Mouse (Mus musculus) layer of hippocampus, adult 9-11 months (tissue): Measurements from ENCODE around the gene Trmt5.

Experiments used
- DNase-seq: peaks from one replicate; pipeline ENCODE4 v3.0.0; 2022

Trmt5 gene

DNA sequence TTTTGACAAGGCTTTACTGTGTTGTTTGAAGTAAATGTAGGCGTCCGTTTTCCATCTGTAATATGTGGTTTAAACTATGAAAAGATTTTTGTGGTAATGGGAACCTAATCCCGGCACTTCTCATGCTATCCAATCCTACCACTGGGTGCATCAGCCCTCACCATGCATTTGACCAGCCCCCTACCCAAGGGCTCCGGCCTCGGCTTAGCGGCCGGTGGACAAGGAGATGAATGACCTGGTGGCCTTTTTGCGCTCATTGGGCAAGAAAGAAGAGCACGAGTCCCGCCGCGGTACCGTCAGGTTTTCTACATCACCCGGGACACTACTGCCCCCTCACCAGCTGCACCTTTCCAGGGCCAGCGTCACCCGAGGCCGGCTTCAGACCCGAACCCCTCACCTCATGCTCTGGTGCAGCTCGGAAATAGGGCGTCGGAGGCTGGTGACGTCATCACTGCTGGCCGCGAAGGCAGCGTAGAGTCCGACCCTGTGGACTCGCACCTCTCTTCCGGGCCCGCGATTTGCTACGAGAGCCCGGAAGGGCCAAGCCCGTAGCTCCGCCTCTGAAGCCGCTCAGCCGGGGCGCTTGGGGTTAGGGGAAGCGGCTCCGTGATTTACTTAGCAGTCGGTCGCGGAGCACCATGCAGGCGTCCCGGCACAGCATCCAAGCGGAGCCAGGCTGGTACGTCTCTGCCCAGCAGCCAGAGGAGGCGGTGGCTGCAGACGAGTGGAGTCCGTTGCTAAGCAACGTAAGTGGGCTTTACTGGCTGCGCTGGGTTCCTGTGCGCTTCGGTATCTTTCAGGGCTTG lies at the start of gene Trmt5, which contains the start of gene Slc38a6:
Gene Trmt5 (minus strand): TSS at position 424 of the 806 bp plus-strand sequence.
Gene Slc38a6 (plus strand): TSS at position 493 of the 806 bp plus-strand sequence.
- peak; percentile 94 for DNase-seq

DNA sequence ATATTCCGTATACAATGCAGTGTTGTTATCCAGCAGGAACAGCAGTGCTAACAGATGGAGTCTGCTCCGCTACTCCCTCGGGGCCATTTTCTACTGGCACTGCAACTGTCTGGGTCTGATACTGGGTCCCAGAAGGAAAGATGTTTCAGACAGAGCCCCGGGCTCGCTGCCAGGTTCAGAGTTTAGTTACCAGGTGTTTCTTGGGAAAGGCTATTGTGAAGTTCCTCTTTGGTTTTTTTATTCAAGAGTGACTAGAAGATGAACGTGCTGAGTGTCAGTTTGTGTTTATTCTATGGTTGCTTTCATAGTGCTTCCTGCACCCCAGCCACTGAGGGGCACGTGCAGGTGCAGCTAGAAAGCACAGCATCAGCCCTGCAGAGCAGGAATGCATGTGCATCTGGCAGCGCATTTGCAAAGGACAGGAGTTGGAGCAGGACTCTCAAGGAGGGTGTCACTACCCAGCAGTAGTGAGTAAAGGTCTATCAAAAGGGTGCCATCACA lies 47.6 kb upstream of the Trmt5 start:
- DNase-seq, result no peak

DNA sequence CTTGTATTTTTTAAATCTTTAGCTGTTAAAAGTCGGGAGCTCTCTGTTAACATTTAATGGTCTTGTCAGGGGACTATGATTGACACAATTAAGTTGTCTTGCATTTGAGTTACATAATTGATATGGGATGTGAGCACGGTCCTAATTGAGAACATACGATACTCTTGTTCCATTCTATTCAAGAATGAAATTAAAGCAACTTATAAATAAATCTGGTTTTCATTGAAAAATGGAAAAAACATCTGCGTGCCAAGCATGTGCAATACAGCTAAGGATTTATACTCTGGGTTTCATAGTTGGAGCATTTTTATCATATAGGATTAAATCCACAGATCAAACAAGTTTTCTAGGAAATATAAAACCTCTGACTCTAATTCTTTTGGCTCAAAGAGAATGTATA lies 46.2 kb upstream of the Trmt5 start:
- DNase-seq, result no peak

GRCm38 (mm10) chr12:73330236-73330635 lies 43.7 kb upstream of the Trmt5 start:
- no peak for DNase-seq

- DNase-seq, result no peak
These were observed 42.1 kb upstream of the Trmt5 start for GRCm38 (mm10) chr12:73328448-73329167.

DNA sequence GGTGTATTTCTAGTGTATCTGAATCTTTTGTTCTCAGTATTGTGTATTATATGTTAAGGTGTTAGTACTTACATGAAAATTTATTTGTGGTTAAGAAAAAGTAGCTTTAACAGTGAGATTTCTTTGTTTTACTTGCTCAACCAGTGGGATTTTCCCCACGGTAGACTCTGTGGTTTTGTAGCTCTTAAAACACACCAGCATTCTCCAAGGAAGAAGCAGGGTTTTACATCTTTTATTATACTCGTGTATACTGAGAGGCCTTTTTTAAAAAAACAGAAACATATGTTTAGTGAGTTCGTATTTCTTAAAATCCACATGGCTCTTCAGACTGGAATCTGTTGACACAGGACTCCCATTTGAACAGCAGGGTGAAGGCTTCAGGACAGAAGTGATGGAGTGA lies 40.9 kb upstream of the Trmt5 start:
- no peak for DNase-seq

GRCm38 (mm10) chr12:73325617-73326016 lies 39.1 kb upstream of the Trmt5 start:
- DNase-seq, result no peak

GRCm38 (mm10) chr12:73325181-73325580 lies 38.7 kb upstream of the Trmt5 start:
- no peak for DNase-seq

GRCm38 (mm10) chr12:73324742-73325141 lies 38.2 kb upstream of the Trmt5 start:
- no peak for DNase-seq

DNA sequence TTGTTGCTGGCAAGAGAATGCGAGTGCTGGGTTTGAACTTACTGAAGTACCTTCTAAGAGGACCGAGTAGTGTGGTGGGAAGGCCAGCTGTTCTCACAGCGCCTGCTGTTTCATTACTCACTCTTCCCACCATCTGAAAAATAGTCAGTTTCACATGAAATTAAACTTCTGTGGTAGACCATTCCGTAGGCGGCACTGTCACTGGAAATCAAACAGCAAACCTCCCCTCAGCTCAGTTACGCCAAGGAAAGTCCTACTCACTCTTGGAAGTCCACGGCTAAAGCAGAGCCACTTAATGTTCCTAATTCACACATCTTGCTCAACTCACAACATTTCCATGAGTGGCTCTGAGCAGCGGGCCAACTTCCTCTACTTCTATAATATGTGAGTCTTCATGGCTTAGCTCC lies 37.7 kb upstream of the Trmt5 start:
- peak; percentile 20 for DNase-seq

DNA sequence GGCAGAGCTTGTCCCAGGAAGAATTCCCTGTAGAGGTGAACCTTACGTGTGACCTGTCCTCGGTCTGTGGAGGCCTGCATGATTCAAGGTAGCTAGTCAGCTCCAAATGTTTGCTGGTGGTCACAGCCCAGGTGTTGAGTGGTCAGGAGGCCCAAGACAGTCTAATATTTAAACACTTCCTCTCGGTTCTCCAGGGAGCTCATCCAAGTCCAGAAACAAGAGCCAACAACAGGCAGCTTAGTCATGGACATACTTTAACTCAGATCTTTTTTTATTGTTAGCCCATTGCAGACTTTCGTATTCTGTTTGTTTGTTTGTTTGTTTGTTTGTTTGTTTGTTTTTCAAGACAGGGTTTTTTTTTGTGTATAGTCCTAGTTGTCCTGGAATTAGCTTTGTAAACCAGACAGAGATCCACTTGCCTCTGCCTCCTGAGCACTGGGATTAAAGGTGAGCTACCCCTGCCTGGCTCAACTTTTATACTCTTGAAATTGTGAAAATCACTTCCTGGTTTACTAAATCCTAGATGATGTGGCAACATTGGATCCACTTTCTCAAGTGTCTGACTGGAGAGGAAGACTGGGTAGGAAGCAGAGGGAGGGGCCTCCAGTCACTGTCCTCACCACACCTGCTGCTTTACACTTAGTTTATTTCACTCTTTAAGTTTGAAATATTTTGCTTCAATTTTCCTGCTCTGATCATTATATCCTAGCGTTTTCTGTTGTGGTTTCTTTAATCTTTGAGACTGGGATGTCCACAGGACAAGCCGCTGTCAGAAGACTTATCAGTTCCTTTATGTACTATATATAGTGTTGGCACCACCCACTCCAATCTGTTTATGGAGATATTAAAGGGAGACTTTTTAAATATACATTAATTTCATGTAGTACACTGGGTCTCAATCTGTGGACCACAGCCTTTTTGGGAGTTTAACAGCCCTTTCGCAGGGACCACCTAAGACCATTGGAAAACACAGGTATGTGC lies 31.5 kb upstream of the Trmt5 start:
- no peak for DNase-seq

GRCm38 (mm10) chr12:73308711-73309110 lies 22.2 kb upstream of the Trmt5 start:
- DNase-seq, result no peak

- no peak for DNase-seq
These were observed 21.2 kb upstream of the Trmt5 start for GRCm38 (mm10) chr12:73307750-73308149.

DNA sequence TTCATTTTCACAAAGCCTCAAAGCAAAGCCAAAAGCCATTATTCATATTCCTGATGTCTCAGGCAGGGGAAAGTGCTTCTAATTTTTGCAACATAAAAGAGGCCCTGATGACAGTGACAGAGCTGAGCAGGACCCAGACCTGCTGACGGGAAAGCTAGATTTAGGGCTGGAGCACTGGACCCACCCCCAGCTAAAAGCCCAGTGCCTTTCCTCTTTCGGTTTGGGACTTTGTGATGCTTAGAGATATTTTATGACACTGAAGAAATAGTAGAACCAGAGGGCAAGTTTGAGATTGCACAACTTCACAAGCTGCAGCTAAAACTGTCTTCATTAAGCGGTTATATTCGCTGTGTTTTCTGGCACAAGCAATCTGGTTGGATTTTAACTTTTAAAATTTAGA lies 18.1 kb upstream of the Trmt5 start:
- no peak for DNase-seq

DNA sequence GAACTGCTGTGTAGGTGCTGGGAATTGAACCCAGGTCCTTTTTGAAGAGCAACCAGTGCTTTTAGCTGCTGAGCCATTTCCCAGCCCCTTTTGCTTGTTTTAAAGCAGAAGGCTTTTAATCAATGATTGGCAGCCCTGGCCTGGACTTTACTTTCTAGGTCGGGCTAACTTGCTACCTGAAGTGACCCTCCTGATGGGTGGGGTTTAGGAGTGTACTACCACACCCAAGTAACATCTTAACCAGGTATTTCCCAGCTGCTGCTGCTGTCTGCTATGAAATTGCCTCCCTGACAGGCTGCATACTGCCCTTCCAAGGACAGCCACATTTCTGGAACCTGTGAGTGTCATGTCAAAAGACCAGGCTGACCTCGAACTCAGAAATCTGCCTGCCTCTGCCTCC lies 14.0 kb upstream of the Trmt5 start:
- no peak for DNase-seq

DNA sequence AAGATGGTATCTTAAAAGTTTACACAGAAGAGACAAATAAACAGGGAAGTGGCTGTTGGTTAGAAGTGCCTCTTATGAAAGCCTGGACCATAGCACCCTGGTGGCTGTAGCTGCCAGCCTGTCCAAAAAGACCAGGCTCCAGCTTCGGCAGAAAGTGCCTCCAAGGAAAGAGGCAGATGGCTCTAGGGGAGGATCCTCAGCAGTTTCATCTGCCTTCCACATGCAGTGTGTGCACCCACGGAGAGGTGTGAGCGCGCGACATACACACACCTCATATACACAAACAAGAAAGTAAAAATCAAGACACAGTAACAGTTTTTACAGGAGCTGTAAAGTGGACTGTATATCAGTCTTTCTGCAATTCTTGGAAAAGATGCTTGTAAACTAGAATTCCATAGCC lies 12.1 kb upstream of the Trmt5 start:
- no peak for DNase-seq

GRCm38 (mm10) chr12:73295505-73296140 lies 9.1 kb upstream of the Trmt5 start:
- DNase-seq, result no peak

- no peak for DNase-seq
These were observed 8.4 kb upstream of the Trmt5 start for GRCm38 (mm10) chr12:73294884-73295283.

GRCm38 (mm10) chr12:73288626-73289025 lies 2.1 kb upstream of the Trmt5 start:
- no peak for DNase-seq

DNA sequence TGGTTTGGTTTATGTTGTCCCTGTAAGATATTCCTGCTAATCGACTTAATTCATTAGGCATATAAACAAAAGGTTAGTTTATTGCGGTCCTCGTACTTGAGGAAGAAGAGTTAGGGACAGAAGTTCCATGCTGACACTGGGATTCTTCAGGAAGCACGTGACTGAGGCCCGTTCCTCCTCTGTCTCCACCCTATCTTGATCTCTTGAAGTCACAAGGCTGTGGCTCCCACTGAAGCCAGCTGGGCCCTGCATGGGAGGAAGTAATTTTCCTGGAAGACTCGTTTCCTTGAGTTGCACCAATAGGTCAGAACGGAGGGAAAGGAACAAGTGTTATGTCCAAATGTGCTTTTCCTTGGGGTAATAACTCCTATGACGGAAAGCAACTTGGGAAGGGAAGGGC lies 1.1 kb upstream of the Trmt5 start:
- peak; percentile 19 for DNase-seq

GRCm38 (mm10) chr12:73274921-73275320 lies 11.6 kb downstream of the Trmt5 start:
- no peak for DNase-seq

DNA sequence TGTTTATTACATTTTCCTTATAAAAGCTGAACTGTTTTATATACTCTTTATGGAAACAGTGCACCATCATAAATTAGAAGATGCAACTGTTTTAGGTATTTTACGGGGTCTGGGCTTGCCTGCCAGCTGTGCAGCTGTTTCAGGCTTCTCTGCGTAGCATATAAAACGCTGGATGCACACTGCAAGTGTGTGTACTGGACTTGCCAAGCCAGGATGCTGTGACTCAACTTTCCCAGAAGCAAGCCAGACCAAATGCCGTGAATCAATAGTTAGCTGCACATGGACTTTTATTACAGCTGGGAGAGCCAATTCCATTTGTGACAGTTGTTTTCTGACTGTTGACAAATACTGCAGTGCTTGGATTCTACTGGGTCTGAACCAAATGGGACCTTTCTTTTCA lies 16.6 kb downstream of the Trmt5 start:
- no peak for DNase-seq
